Mouse (Mus musculus) midbrain, embryonic 11.5 days (tissue): Measurements from ENCODE around the gene Gabpb2. TPM values are rescaled to one million over a fixed set of nuclear protein-coding genes. Genes with fewer than 3 reads are reported as not detected.

ENCODE experiments used
- ATAC-seq: fragments of 200-750 bp; cut with Nextera tagmentation; 2 replicates; pipeline ENCODE4 v1.8.0; 2017; ENCODE audit warnings: moderate TSS enrichment, moderate library complexity; ENCODE audit not compliant: low FRiP score
- DNase-seq: peaks from one replicate; pipeline ENCODE4 v3.0.0; 2015; ENCODE audit warnings: low spot score; ENCODE audit errors: missing footprints
- H3K27ac ChIP-seq: fragments of 300-500 bp; sonication (generic); 2 replicates; pipeline ENCODE4 v1.5.1; 2014; ENCODE audit warnings: low read depth, low read length
- H3K27me3 ChIP-seq: fragments of 300-500 bp; sonication (generic); 2 replicates; pipeline ENCODE4 v1.6.1; 2014; ENCODE audit warnings: mild to moderate bottlenecking, low read length, moderate library complexity, mixed read lengths; ENCODE audit not compliant: control insufficient read depth, insufficient read depth
- H3K36me3 ChIP-seq: fragments of 300-500 bp; sonication (generic); 2 replicates; pipeline ENCODE4 v1.6.1; 2014; ENCODE audit warnings: mild to moderate bottlenecking, low read length, moderate library complexity, mixed read lengths; ENCODE audit not compliant: control insufficient read depth, insufficient read depth
- H3K4me1 ChIP-seq: fragments of 300-500 bp; sonication (generic); 2 replicates; pipeline ENCODE4 v1.6.1; 2014; ENCODE audit warnings: low read length; ENCODE audit not compliant: control insufficient read depth, insufficient read depth
- H3K4me2 ChIP-seq: fragments of 300-500 bp; sonication (generic); 2 replicates; pipeline ENCODE4 v1.6.1; 2014; ENCODE audit warnings: mild to moderate bottlenecking, moderate library complexity
- H3K4me3 ChIP-seq: fragments of 300-500 bp; sonication (generic); 2 replicates; pipeline ENCODE4 v1.5.1; 2014; ENCODE audit warnings: low read depth, low read length
- H3K9ac ChIP-seq: fragments of 300-500 bp; sonication (generic); 2 replicates; pipeline ENCODE4 v1.6.1; 2014; ENCODE audit warnings: low read length
- H3K9me3 ChIP-seq: fragments of 300-500 bp; sonication (generic); 2 replicates; pipeline ENCODE4 v1.6.1; 2016; ENCODE audit warnings: low read length; ENCODE audit not compliant: control insufficient read depth
- WGBS: fragments of 180-500 bp; shearing (Covaris S2); extraction: QIAGEN DNeasy Blood & Tissue Kit; methylation state at CpG from one replicate; pipeline ENCODE4 v1.1.7; 2014; 5-methylcytosine and 5-hydroxymethylcytosine counted together
- polyA plus RNA-seq: library from polyadenylated mRNA; unstranded; fragments of >200 nt; fragmentation: Nextera tagmentation; extraction: Ambion mirVana; gene quantifications from 2 replicates; pipeline ENCODE4 v1.2.1, GENCODE M21; 2014

Gene Gabpb2
- polyA plus RNA-seq, result 6.0 and 6.9 TPM in 2 replicates

- H3K4me1 ChIP-seq, result peaks cover 7% of the 10 kb centered on the region
- DNase-seq, result peak; percentile 99
- peak within 1 kb of the TSS; percentile 82 for H3K4me3 ChIP-seq
- WGBS, result under 1% methylated on average over 56 of the region's 56 CpGs
- H3K27me3 ChIP-seq, result no peaks in the 10 kb centered on the region
- H3K4me2 ChIP-seq, result peak within 1 kb of the TSS; percentile 60
- H3K36me3 ChIP-seq, result peaks cover 10% of the 10 kb centered on the region
- H3K27ac ChIP-seq, result peak within 1 kb of the TSS; percentile 96
- peak within 1 kb of the TSS; percentile 97 for H3K9ac ChIP-seq
- peak; percentile 94 for ATAC-seq
- H3K9me3 ChIP-seq, result no peaks in the 10 kb centered on the region
Measured at GRCm38 (mm10) chr3:95217255-95218134, at the start of gene Gabpb2. Gene Gabpb2 (minus strand): TSS chr3:95217916.

- peaks cover 7% of the 10 kb centered on the region; the same call in 1 of the 2 replicates for H3K36me3 ChIP-seq
- no peak overlapping the region for H3K9ac ChIP-seq
- 94% methylated on average over 3 of the region's 3 CpGs for WGBS
- no peaks in the 10 kb centered on the region for H3K4me1 ChIP-seq
- no peak overlapping the region for H3K4me2 ChIP-seq
- H3K27me3 ChIP-seq, result no peaks in the 10 kb centered on the region
- H3K27ac ChIP-seq, result no peak overlapping the region
- no peak overlapping the region for H3K4me3 ChIP-seq
- H3K9me3 ChIP-seq, result no peaks in the 10 kb centered on the region
- ATAC-seq (no peak), DNase-seq (no peak)
Measured at GRCm38 (mm10) chr3:95266052-95266451, 48.3 kb upstream of the Gabpb2 start.

GRCm38 (mm10) chr3:95264724-95265123, 47.0 kb upstream of the Gabpb2 start:
- Histone ChIP-seq H3K4me3 (no peak overlapping the region), H3K4me1 (no peaks in the 10 kb centered on the region), H3K9me3 (no peaks in the 10 kb centered on the region), H3K27me3 (no peaks in the 10 kb centered on the region), H3K9ac (no peak overlapping the region), H3K27ac (no peak overlapping the region), H3K4me2 (no peak overlapping the region), H3K36me3 (peaks cover 10% of the 10 kb centered on the region; the same call in 1 of the 2 replicates)
- no peak for DNase-seq
- ATAC-seq, result no peak
- WGBS, result 93% methylated on average over 1 of the region's 1 CpGs

GRCm38 (mm10) chr3:95263089-95263739, 45.5 kb upstream of the Gabpb2 start:
- DNase-seq (peak; percentile 90), ATAC-seq (no peak)
- 49% methylated on average over 11 of the region's 11 CpGs for WGBS
- no peak overlapping the region for H3K27ac ChIP-seq
- H3K9me3 ChIP-seq, result no peaks in the 10 kb centered on the region
- no peak overlapping the region for H3K4me3 ChIP-seq
- no peaks in the 10 kb centered on the region for H3K27me3 ChIP-seq
- no peak overlapping the region for H3K4me2 ChIP-seq
- no peaks in the 10 kb centered on the region for H3K4me1 ChIP-seq
- peaks cover 14% of the 10 kb centered on the region; the same call in 1 of the 2 replicates for H3K36me3 ChIP-seq
- no peak overlapping the region for H3K9ac ChIP-seq

GRCm38 (mm10) chr3:95261975-95262374, 44.3 kb upstream of the Gabpb2 start:
- Histone ChIP-seq H3K4me3 (no peak overlapping the region), H3K27me3 (no peaks in the 10 kb centered on the region), H3K9me3 (no peaks in the 10 kb centered on the region), H3K9ac (no peak overlapping the region), H3K4me2 (no peak overlapping the region), H3K36me3 (peaks cover 16% of the 10 kb centered on the region), H3K4me1 (no peaks in the 10 kb centered on the region), H3K27ac (no peak overlapping the region)
- ATAC-seq, result no peak
- 90% methylated on average over 4 of the region's 4 CpGs for WGBS
- no peak for DNase-seq

- Histone ChIP-seq H3K27me3 (no peaks in the 10 kb centered on the region), H3K9me3 (no peaks in the 10 kb centered on the region), H3K4me3 (no peak overlapping the region), H3K27ac (no peak overlapping the region), H3K4me1 (no peaks in the 10 kb centered on the region), H3K4me2 (no peak overlapping the region), H3K36me3 (peaks cover 14% of the 10 kb centered on the region), H3K9ac (no peak overlapping the region)
- no peak for DNase-seq
- 85% methylated on average over 5 of the region's 5 CpGs for WGBS
- no peak for ATAC-seq
Measured at GRCm38 (mm10) chr3:95256931-95257330, 39.2 kb upstream of the Gabpb2 start.

- 61% methylated on average over 7 of the region's 7 CpGs for WGBS
- Histone ChIP-seq H3K27ac (no peak within 1 kb of the TSS), H3K27me3 (no peaks in the 10 kb centered on the region), H3K4me3 (no peak within 1 kb of the TSS), H3K4me1 (no peaks in the 10 kb centered on the region), H3K4me2 (no peak within 1 kb of the TSS), H3K9me3 (no peaks in the 10 kb centered on the region), H3K9ac (no peak within 1 kb of the TSS), H3K36me3 (no peaks in the 10 kb centered on the region; the same call in none of the 2 replicates)
- DNase-seq (no peak), ATAC-seq (no peak)
Measured at GRCm38 (mm10) chr3:95250783-95251424, 33.2 kb upstream of the Gabpb2 start, which contains the start of gene Bnipl. Gene Bnipl (minus strand): TSS chr3:95251193.

- WGBS, result 91% methylated on average over 5 of the region's 5 CpGs
- no peak overlapping the region for H3K9ac ChIP-seq
- no peak for ATAC-seq
Measured at GRCm38 (mm10) chr3:95250361-95250760, 32.6 kb upstream of the Gabpb2 start.

More at GRCm38 (mm10) chr3:95250361-95250760, 32.6 kb upstream of the Gabpb2 start:
- H3K36me3 ChIP-seq, result no peaks in the 10 kb centered on the region; the same call in 1 of the 2 replicates
- no peak overlapping the region for H3K27ac ChIP-seq
- H3K4me2 ChIP-seq, result no peak overlapping the region
- no peak overlapping the region for H3K4me3 ChIP-seq
- no peaks in the 10 kb centered on the region for H3K4me1 ChIP-seq
- no peaks in the 10 kb centered on the region for H3K9me3 ChIP-seq
- DNase-seq, result no peak
- H3K27me3 ChIP-seq, result no peaks in the 10 kb centered on the region
